Mouse (Mus musculus): ENCODE measurements at regions not wholly inside any gene's neighbourhood (a gene's known extent, or its start where the extent isn't known, plus 50 kb on each side); places are given as distances from the start of the nearest gene placed in this dataset.

DNA sequence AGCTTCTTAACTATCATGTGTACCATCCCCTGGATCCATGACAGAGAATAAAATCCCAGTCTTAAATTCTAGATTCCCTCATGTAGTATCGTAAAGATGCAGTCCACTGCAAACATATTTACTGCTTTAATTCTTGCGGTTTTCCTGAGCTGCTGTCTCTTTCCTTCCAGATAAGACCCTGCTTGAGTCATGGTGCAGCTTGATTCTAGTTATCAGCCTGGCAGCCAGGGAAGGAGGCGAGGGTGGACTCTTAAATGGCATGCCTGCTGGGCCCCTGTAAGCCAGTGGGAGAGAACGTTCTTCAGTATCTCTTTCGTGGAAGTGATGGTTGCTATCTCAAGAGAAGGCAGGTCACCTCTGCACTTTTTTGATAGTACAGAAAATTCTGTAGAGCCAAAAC, 71.9 kb upstream of the Slc2a1 start:
- 73% methylated on average over 5 of the region's 5 CpGs for WGBS
- Histone ChIP-seq H3K4me2 (ENCODE audit: low read depth, low read length) (no peak overlapping the region), H3K36me3 (ENCODE audit: control insufficient read depth, insufficient read depth, low read length) (no peaks in the 10 kb centered on the region), H3K4me3 (ENCODE audit: low read length) (no peak overlapping the region), H3K4me1 (ENCODE audit: control insufficient read depth, insufficient read depth, low read length) (no peaks in the 10 kb centered on the region), H3K9ac (ENCODE audit: low read depth, low read length) (no peak overlapping the region), H3K27me3 (replicated peaks; ENCODE audit: control insufficient read depth, insufficient read depth, low read length) (no peaks in the 10 kb centered on the region), H3K9me3 (ENCODE audit: control insufficient read depth, low read length) (no peaks in the 10 kb centered on the region), H3K27ac (ENCODE audit: low read length) (no peak overlapping the region)
- ATAC-seq = peak; percentile 79

GRCm38 (mm10) chr4:119040041-119040440, 68.5 kb upstream of the Slc2a1 start:
- no peaks in the 10 kb centered on the region for H3K36me3 ChIP-seq (ENCODE audit: control insufficient read depth, insufficient read depth, low read length)
- no peak overlapping the region for H3K4me3 ChIP-seq (ENCODE audit: low read length)
- H3K27ac ChIP-seq (ENCODE audit: low read length) = no peak overlapping the region
- H3K9ac ChIP-seq (ENCODE audit: low read depth, low read length) = no peak overlapping the region
- no peak overlapping the region for H3K4me2 ChIP-seq (ENCODE audit: low read depth, low read length)
- H3K27me3 ChIP-seq (replicated peaks; ENCODE audit: control insufficient read depth, insufficient read depth, low read length) = no peaks in the 10 kb centered on the region
- no peaks in the 10 kb centered on the region for H3K9me3 ChIP-seq (ENCODE audit: control insufficient read depth, low read length)
- WGBS = 84% methylated on average over 6 of the region's 6 CpGs
- H3K4me1 ChIP-seq (ENCODE audit: control insufficient read depth, insufficient read depth, low read length) = no peaks in the 10 kb centered on the region
- peak; percentile 21; the same call in 1 of the 2 replicates for ATAC-seq

- no peak for ATAC-seq
- H3K9ac ChIP-seq (ENCODE audit: low read depth, low read length) = no peak overlapping the region
Measured at GRCm38 (mm10) chr4:119041616-119042015, 66.9 kb upstream of the Slc2a1 start.

GRCm38 (mm10) chr4:119044005-119044677, 64.4 kb upstream of the Slc2a1 start:
- ATAC-seq = no peak
- 60% methylated on average over 19 of the region's 19 CpGs for WGBS
- no peaks in the 10 kb centered on the region for H3K36me3 ChIP-seq (ENCODE audit: control insufficient read depth, insufficient read depth, low read length)

More at GRCm38 (mm10) chr4:119041616-119042015, 66.9 kb upstream of the Slc2a1 start:
- no peak overlapping the region for H3K4me3 ChIP-seq (ENCODE audit: low read length)
- H3K9me3 ChIP-seq (ENCODE audit: control insufficient read depth, low read length) = no peaks in the 10 kb centered on the region
- H3K36me3 ChIP-seq (ENCODE audit: control insufficient read depth, insufficient read depth, low read length) = no peaks in the 10 kb centered on the region
- H3K27ac ChIP-seq (ENCODE audit: low read length) = no peak overlapping the region
- H3K27me3 ChIP-seq (replicated peaks; ENCODE audit: control insufficient read depth, insufficient read depth, low read length) = no peaks in the 10 kb centered on the region
- 76% methylated on average over 6 of the region's 6 CpGs for WGBS
- 0 out of 2 replicates have a peak, but pooled peaks cover 3% of the 10 kb centered on the region for H3K4me1 ChIP-seq (ENCODE audit: control insufficient read depth, insufficient read depth, low read length)
- no peak overlapping the region for H3K4me2 ChIP-seq (ENCODE audit: low read depth, low read length)

DNA sequence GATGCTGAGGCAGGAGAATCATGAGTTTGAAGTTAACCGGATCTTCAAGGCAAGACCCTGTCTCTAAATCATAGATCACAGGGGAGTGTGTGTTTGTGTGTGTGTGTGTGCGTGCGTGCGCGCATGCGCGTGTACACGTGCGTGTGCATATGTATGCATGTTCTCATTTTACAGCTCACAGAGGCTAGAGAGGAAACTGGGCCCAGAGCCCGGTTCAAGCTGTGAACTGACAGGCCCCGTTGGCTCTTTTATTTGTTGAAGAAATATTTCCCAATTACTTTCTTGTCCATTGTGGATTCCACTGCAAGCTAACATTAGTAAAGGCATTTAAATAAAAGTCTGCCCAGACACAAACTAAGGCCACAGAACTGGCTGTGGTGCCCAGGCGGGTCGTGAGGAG, 63.7 kb upstream of the Slc2a1 start:
- Histone ChIP-seq H3K4me2 (ENCODE audit: low read depth, low read length) (no peak overlapping the region), H3K9me3 (ENCODE audit: control insufficient read depth, low read length) (no peaks in the 10 kb centered on the region), H3K36me3 (ENCODE audit: control insufficient read depth, insufficient read depth, low read length) (no peaks in the 10 kb centered on the region), H3K27ac (ENCODE audit: low read length) (no peak overlapping the region), H3K4me3 (ENCODE audit: low read length) (no peak overlapping the region), H3K4me1 (ENCODE audit: control insufficient read depth, insufficient read depth, low read length) (0 out of 2 replicates have a peak, but pooled peaks cover 3% of the 10 kb centered on the region), H3K9ac (ENCODE audit: low read depth, low read length) (no peak overlapping the region), H3K27me3 (replicated peaks; ENCODE audit: control insufficient read depth, insufficient read depth, low read length) (no peaks in the 10 kb centered on the region)
- 86% methylated on average over 13 of the region's 13 CpGs for WGBS
- no peak for ATAC-seq

More at GRCm38 (mm10) chr4:119044005-119044677, 64.4 kb upstream of the Slc2a1 start:
- Histone ChIP-seq H3K27me3 (replicated peaks; ENCODE audit: control insufficient read depth, insufficient read depth, low read length) (no peaks in the 10 kb centered on the region), H3K27ac (ENCODE audit: low read length) (no peak overlapping the region), H3K4me2 (ENCODE audit: low read depth, low read length) (no peak overlapping the region), H3K9ac (ENCODE audit: low read depth, low read length) (no peak overlapping the region), H3K9me3 (ENCODE audit: control insufficient read depth, low read length) (no peaks in the 10 kb centered on the region), H3K4me1 (ENCODE audit: control insufficient read depth, insufficient read depth, low read length) (0 out of 2 replicates have a peak, but pooled peaks cover 3% of the 10 kb centered on the region), H3K4me3 (ENCODE audit: low read length) (no peak overlapping the region)

DNA sequence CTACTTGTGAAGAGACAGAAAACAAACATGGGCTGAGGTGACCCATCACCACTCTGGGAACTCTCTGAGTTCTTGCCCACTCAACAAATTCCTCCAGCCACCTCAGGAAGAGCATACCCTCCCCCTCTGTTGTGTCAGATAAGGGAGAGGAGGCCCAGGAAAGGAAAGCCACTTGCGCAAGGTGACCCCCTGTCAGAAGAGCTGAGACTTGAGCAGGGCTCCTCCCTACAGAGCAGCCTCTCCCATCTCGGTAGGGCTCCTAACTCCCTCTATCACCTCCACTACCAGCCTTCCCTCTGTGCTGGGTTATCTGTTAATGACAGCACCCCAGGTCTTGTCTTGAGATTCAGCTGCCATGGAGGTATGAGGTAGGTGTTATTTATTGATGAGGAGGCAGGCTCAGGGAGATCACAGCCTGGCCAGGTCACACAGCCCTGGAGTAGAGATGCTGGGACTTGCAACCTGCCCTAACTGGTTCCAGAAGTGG, 57.6 kb upstream of the Slc2a1 start:
- 46% methylated on average over 2 of the region's 2 CpGs for WGBS
- Histone ChIP-seq H3K27ac (ENCODE audit: low read length) (no peak overlapping the region), H3K4me3 (ENCODE audit: low read length) (no peak overlapping the region), H3K9ac (ENCODE audit: low read depth, low read length) (no peak overlapping the region), H3K4me2 (ENCODE audit: low read depth, low read length) (no peak overlapping the region), H3K27me3 (replicated peaks; ENCODE audit: control insufficient read depth, insufficient read depth, low read length) (no peaks in the 10 kb centered on the region), H3K36me3 (ENCODE audit: control insufficient read depth, insufficient read depth, low read length) (no peaks in the 10 kb centered on the region), H3K9me3 (ENCODE audit: control insufficient read depth, low read length) (no peaks in the 10 kb centered on the region), H3K4me1 (ENCODE audit: control insufficient read depth, insufficient read depth, low read length) (0 out of 2 replicates have a peak, but pooled peaks cover 7% of the 10 kb centered on the region)
- ATAC-seq = peak; percentile 88

- 65% methylated on average over 3 of the region's 3 CpGs for WGBS
- Histone ChIP-seq H3K27ac (ENCODE audit: low read length) (no peak overlapping the region), H3K9ac (ENCODE audit: low read depth, low read length) (no peak overlapping the region), H3K9me3 (ENCODE audit: control insufficient read depth, low read length) (no peaks in the 10 kb centered on the region), H3K4me2 (ENCODE audit: low read depth, low read length) (no peak overlapping the region), H3K27me3 (replicated peaks; ENCODE audit: control insufficient read depth, insufficient read depth, low read length) (no peaks in the 10 kb centered on the region), H3K36me3 (ENCODE audit: control insufficient read depth, insufficient read depth, low read length) (no peaks in the 10 kb centered on the region), H3K4me1 (ENCODE audit: control insufficient read depth, insufficient read depth, low read length) (0 out of 2 replicates have a peak, but pooled peaks cover 7% of the 10 kb centered on the region), H3K4me3 (ENCODE audit: low read length) (no peak overlapping the region)
- no peak for ATAC-seq
Measured at GRCm38 (mm10) chr4:119052537-119052936, 56.0 kb upstream of the Slc2a1 start.

DNA sequence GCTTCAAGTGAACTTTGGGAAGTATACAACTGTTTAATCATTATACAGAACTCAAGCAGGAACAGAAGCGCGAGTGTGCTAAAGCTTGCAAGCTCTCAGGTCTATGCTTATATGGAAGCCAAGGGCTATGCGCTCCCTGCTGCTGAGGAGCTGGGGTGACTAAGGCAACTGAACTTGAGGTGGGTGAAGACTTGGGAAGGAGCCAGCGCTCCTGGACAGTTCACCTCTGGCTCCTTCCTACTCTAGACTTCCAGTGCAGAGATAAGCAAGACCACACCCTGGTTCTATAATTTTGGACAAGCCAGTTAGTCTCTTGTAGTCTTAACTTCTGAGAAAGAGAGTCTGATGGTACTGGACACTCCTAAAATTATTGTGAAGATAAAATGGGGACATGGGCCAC, 55.3 kb upstream of the Slc2a1 start:
- WGBS = 75% methylated on average over 4 of the region's 4 CpGs
- no peaks in the 10 kb centered on the region for H3K36me3 ChIP-seq (ENCODE audit: control insufficient read depth, insufficient read depth, low read length)

GRCm38 (mm10) chr4:119053680-119054079, 54.8 kb upstream of the Slc2a1 start:
- H3K4me2 ChIP-seq (ENCODE audit: low read depth, low read length) = no peak overlapping the region
- no peaks in the 10 kb centered on the region for H3K9me3 ChIP-seq (ENCODE audit: control insufficient read depth, low read length)
- 0 out of 2 replicates have a peak, but pooled peaks cover 7% of the 10 kb centered on the region for H3K4me1 ChIP-seq (ENCODE audit: control insufficient read depth, insufficient read depth, low read length)
- 69% methylated on average over 6 of the region's 6 CpGs for WGBS
- no peak overlapping the region for H3K27ac ChIP-seq (ENCODE audit: low read length)
- no peak overlapping the region for H3K9ac ChIP-seq (ENCODE audit: low read depth, low read length)
- ATAC-seq = no peak
- H3K27me3 ChIP-seq (replicated peaks; ENCODE audit: control insufficient read depth, insufficient read depth, low read length) = no peaks in the 10 kb centered on the region
- H3K4me3 ChIP-seq (ENCODE audit: low read length) = no peak overlapping the region
- no peaks in the 10 kb centered on the region for H3K36me3 ChIP-seq (ENCODE audit: control insufficient read depth, insufficient read depth, low read length)

More for the DNA sequence above, 55.3 kb upstream of the Slc2a1 start:
- H3K9ac ChIP-seq (ENCODE audit: low read depth, low read length) = no peak overlapping the region
- no peak overlapping the region for H3K4me3 ChIP-seq (ENCODE audit: low read length)
- H3K4me2 ChIP-seq (ENCODE audit: low read depth, low read length) = no peak overlapping the region
- no peaks in the 10 kb centered on the region for H3K9me3 ChIP-seq (ENCODE audit: control insufficient read depth, low read length)
- H3K27me3 ChIP-seq (replicated peaks; ENCODE audit: control insufficient read depth, insufficient read depth, low read length) = no peaks in the 10 kb centered on the region
- no peak for ATAC-seq
- no peak overlapping the region for H3K27ac ChIP-seq (ENCODE audit: low read length)
- H3K4me1 ChIP-seq (ENCODE audit: control insufficient read depth, insufficient read depth, low read length) = 0 out of 2 replicates have a peak, but pooled peaks cover 7% of the 10 kb centered on the region

All from intestine, embryonic 16.5 days (tissue).